Mouse (Mus musculus): ENCODE measurements around the gene Sept14. TPM values are rescaled to one million over a fixed set of nuclear protein-coding genes. Genes with fewer than 3 reads are reported as not detected.

Sept14 gene
- total RNA-seq, 2 experiments from 2014 or later = not detected

DNA sequence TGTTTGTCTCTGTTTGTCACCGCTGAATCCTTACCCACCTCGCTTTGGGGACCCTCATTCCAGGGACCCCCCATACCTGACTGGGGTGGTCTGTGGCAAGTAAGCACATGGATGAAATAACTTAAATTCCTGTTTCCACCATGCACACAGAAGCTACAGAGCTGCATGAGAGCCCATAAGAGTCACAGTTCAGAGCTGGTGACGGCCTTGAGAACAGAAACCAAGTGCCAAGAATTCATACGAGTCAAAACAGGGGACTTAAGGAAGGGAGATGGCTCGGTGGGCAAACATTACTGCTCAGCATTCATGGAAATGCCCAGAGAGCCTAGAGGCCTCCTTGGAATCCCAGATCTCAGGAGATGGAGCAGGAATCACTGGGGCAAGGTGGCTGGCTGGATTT, 44.2 kb downstream of the Sept14 start:
- H3K27ac ChIP-seq = no peak overlapping the region
- intact Hi-C loops (cut with DNase I) = no loop called here
- no peak for TF ChIP-seq CTCF (IDR thresholded peaks at IDR 0.05)
- H3K4me3 ChIP-seq = no peak overlapping the region
- DNase-seq = no peak

GRCm38 (mm10) chr5:129657931-129658330, 50.4 kb downstream of the Sept14 start:
- no peak overlapping the region for H3K4me3 ChIP-seq
- intact Hi-C loops (cut with DNase I) = no loop called here
- no peak overlapping the region for H3K27ac ChIP-seq
- no peak for DNase-seq
- no peak for TF ChIP-seq CTCF (IDR thresholded peaks at IDR 0.05)

GRCm38 (mm10) chr5:129657016-129657415, 51.3 kb downstream of the Sept14 start:
- Histone ChIP-seq H3K4me3 (no peak overlapping the region), H3K27ac (no peak overlapping the region)
- TF ChIP-seq CTCF (IDR thresholded peaks at IDR 0.05) = no peak
- intact Hi-C loops (cut with DNase I) = no loop called here
- no peak for DNase-seq

DNA sequence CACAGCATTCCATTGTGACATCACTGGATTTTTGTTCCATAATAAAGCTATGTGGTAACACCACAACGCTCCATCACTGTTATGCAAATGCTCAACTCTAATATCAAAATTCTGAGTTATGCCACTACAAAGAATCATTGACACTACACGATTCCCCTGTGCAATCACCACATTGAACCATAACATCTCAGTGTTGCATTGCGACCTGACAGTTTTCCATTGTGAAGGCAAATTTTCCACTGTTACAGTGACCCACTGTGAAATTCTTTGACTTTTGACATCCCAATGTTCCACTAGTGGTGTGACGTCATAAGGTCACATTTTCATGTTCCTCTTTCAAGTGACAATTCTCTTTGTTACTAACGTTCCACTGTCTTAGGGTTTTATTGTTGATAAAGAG, 57.5 kb downstream of the Sept14 start:
- DNase-seq = no peak
- Histone ChIP-seq H3K27ac (no peak overlapping the region), H3K4me3 (no peak overlapping the region)
- intact Hi-C loops (cut with DNase I) = no loop called here
- no peak for TF ChIP-seq CTCF (IDR thresholded peaks at IDR 0.05)

Other genes starting within 250 kb of the Sept14 start
- gene Sfswap, start 207.3 kb downstream of the Sept14 start, total RNA-seq (2021) = 10 to 100 TPM; 24.5 to 26.3 TPM
- under 1 TPM; 0.26 to 0.39 TPM for gene Mmp17, start 124.3 kb downstream of the Sept14 start, total RNA-seq (2021)
- 1 to 10 TPM; 1.8 to 2.4 TPM for gene Zfp11, start 38.4 kb downstream of the Sept14 start, total RNA-seq (2021)
- gene Mrps17, start 7.0 kb upstream of the Sept14 start, total RNA-seq (2021) = 10 to 100 TPM; 57.6 to 63.1 TPM
- gene Nipsnap2, start 16.6 kb upstream of the Sept14 start, total RNA-seq (2021) = 100 to 1,000 TPM; 500 to 681 TPM
- 10 to 100 TPM; 13.0 to 15.4 TPM for gene Psph, start 78.9 kb upstream of the Sept14 start, total RNA-seq (2021)
- 10 to 100 TPM in 1 of 2 experiments, 1 to 10 TPM in 1; 6.5 to 11.0 TPM for gene Sumf2, start 138.5 kb upstream of the Sept14 start, total RNA-seq (2021)
- 100 to 1,000 TPM; 604 to 698 TPM for gene Chchd2, start 179.0 kb upstream of the Sept14 start, total RNA-seq (2021)
- under 1 TPM; 0.20 to 0.45 TPM for gene Zbed5, start 187.2 kb upstream of the Sept14 start, total RNA-seq (2021)
- 100 to 1,000 TPM; 314 to 437 TPM for gene Phkg1, start 190.0 kb upstream of the Sept14 start, total RNA-seq (2021)
- gene Nupr1l, start 200.0 kb upstream of the Sept14 start, total RNA-seq (2021) = not detected
- 10 to 100 TPM; 21.4 to 22.9 TPM for gene Vkorc1l1, start 233.5 kb upstream of the Sept14 start, total RNA-seq (2021)